Mouse (Mus musculus) kidney, embryonic 16.5 days (tissue): ENCODE results near the gene Iapp. TPM values are rescaled to one million over a fixed set of nuclear protein-coding genes. Genes with fewer than 3 reads are reported as not detected.
A peak's percentile ranks its signal among the peaks of the same experiment; 100 is the strongest.
"Not testable (repeated sequence)": the region's sequence is repeated elsewhere in the genome, so short reads cannot be mapped to it uniquely, and the experiment has no call there.

Source experiments
- ATAC-seq: fragments of 200-750 bp; cut with Nextera tagmentation; 2 replicates; pipeline ENCODE4 v1.8.0; 2017; ENCODE audit warnings: moderate TSS enrichment; ENCODE audit not compliant: low FRiP score, low TSS enrichment
- H3K27ac ChIP-seq: fragments of 300-500 bp; sonication (generic); 2 replicates; pipeline ENCODE4 v1.5.1; 2014; ENCODE audit warnings: low read length
- H3K27me3 ChIP-seq: fragments of 300-500 bp; sonication (generic); 2 replicates; pipeline ENCODE4 v1.6.1; 2014; ENCODE audit warnings: low read length, control low read depth, mixed read lengths; ENCODE audit not compliant: insufficient read depth
- H3K36me3 ChIP-seq: fragments of 300-500 bp; sonication (generic); 2 replicates; pipeline ENCODE4 v1.6.1; 2014; ENCODE audit warnings: low read length, control low read depth, mixed read lengths; ENCODE audit not compliant: insufficient read depth
- H3K4me1 ChIP-seq: fragments of 300-500 bp; sonication (generic); 2 replicates; pipeline ENCODE4 v1.6.1; 2014; ENCODE audit warnings: low read length, control low read depth, mixed read lengths; ENCODE audit not compliant: insufficient read depth
- H3K4me2 ChIP-seq: fragments of 300-500 bp; sonication (generic); replicated peaks from 2 replicates; pipeline ENCODE4 v1.6.1; 2014; ENCODE audit warnings: low read depth, low read length
- H3K4me3 ChIP-seq: fragments of 300-500 bp; sonication (generic); 2 replicates; pipeline ENCODE4 v1.5.1; 2014; ENCODE audit warnings: mild to moderate bottlenecking, low read length
- H3K9ac ChIP-seq: fragments of 300-500 bp; sonication (generic); replicated peaks from 2 replicates; pipeline ENCODE4 v1.6.1; 2014; ENCODE audit warnings: low read length
- H3K9me3 ChIP-seq: fragments of 300-500 bp; sonication (generic); 2 replicates; pipeline ENCODE4 v1.6.1; 2016; ENCODE audit warnings: low read length, control low read depth
- WGBS: fragments of 180-500 bp; shearing (Covaris S2); extraction: QIAGEN DNeasy Blood & Tissue Kit; methylation state at CpG from one replicate; pipeline ENCODE4 v1.1.7; 2014; 5-methylcytosine and 5-hydroxymethylcytosine counted together
- polyA plus RNA-seq: library from polyadenylated mRNA; unstranded; fragments of >200 nt; fragmentation: Nextera tagmentation; extraction: Ambion mirVana; gene quantifications from 2 replicates; pipeline ENCODE4 v1.2.1, GENCODE M21; 2015

Iapp gene
- not detected in 2 replicates for polyA plus RNA-seq

DNA sequence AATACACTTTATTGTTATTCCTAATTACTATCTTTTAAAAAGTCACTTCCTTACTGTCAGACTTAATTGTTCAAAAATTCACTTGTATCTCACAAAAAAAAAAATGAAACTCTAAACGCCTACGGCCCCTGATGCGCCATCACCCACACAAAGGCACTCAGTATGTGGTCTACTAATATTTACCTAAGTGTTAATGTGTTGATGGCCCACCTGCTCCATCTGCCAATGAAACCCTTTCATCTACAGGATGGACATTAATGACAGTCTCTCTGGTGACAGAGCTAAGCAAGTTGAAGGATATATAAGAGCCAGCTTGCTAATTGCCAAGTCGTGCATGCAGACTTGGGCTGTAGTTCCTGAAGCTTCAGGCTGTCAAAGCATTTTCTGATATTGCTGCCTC, at the start of gene Iapp:
Gene Iapp, plus strand, starts transcription at position 326 of the 400 bp plus-strand sequence.
- Histone ChIP-seq H3K9me3 (no peaks in the 10 kb centered on the region), H3K27me3 (no peaks in the 10 kb centered on the region), H3K4me1 (no peaks in the 10 kb centered on the region), H3K27ac (no peak within 1 kb of the TSS), H3K4me2 (no peak within 1 kb of the TSS), H3K4me3 (no peak within 1 kb of the TSS), H3K9ac (no peak within 1 kb of the TSS), H3K36me3 (no peaks in the 10 kb centered on the region)
- no peak for ATAC-seq
- WGBS: 52% methylated on average over 4 of the region's 4 CpGs

DNA sequence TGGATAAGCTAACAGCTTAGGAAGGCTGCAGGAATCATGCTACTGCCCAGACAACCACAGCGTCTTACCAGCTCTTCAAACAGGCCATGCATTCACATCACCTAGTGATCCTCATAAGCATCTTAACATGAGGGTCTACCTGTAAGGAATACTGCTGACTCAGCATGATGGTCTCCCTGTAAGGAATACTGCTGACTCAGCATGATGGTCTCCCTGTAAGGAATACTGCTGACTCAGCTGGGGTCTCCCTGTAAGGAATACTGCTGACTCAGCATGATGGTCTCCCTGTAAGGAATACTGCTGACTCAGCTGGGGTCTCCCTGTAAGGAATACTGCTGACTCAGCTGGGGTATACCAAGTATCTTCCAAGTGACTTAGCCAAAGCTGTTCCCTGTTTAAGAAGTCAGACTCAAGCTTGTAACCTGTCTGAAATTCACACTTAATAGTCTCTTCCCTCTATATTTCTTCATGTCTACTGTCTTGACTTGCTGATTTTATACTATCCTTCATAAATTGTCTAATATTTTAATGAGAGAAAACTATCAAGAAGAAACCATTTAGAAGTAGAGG, 47.4 kb upstream of the Iapp start:
- not testable (repeated sequence) for H3K27me3 ChIP-seq, H3K4me1 ChIP-seq, H3K4me2 ChIP-seq, H3K9me3 ChIP-seq, H3K27ac ChIP-seq, H3K9ac ChIP-seq, H3K4me3 ChIP-seq, H3K36me3 ChIP-seq, ATAC-seq
- WGBS: 90% methylated on average over 1 of the region's 1 CpGs

DNA sequence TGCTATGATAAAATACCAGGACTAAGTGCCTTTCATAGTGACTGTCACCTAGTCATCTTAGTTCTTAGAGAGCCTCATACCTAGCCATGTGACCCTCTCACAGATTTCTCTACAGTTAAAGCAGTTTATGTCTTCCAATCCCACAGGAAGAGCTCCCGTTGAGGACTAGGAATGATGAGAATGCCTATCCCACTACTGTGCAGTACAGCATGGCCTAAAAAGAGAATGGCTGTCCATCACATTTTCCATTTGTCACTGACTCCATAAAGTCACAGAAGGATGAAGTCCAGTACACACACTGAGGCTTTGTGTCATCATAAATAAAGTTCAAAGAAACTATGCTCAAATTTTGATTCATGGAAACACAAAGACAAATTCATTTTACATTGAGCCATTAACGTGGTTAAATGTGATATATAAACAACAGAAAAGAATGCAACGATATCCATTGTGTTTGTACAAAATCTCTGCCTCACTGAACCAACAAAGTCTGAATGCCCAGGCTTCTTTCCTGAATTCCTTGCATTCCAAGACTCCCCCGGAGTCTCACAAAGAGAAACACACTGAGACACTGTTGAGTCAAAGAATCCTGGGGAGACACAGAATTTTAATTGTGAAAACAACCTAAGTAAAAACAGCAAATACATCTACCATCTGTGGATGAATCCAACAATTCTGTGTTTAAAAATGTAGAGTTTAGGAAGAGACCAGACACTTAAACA, 22.3 kb upstream of the Iapp start:
- Histone ChIP-seq H3K36me3 (no peaks in the 10 kb centered on the region), H3K27ac (no peak overlapping the region), H3K4me3 (no peak overlapping the region), H3K9me3 (no peaks in the 10 kb centered on the region), H3K27me3 (no peaks in the 10 kb centered on the region), H3K9ac (no peak overlapping the region), H3K4me1 (no peaks in the 10 kb centered on the region), H3K4me2 (no peak overlapping the region)
- ATAC-seq: 0 out of 2 replicates have a peak, but pooled peaks have one; percentile 46
- WGBS: 30% methylated on average over 4 of the region's 4 CpGs

DNA sequence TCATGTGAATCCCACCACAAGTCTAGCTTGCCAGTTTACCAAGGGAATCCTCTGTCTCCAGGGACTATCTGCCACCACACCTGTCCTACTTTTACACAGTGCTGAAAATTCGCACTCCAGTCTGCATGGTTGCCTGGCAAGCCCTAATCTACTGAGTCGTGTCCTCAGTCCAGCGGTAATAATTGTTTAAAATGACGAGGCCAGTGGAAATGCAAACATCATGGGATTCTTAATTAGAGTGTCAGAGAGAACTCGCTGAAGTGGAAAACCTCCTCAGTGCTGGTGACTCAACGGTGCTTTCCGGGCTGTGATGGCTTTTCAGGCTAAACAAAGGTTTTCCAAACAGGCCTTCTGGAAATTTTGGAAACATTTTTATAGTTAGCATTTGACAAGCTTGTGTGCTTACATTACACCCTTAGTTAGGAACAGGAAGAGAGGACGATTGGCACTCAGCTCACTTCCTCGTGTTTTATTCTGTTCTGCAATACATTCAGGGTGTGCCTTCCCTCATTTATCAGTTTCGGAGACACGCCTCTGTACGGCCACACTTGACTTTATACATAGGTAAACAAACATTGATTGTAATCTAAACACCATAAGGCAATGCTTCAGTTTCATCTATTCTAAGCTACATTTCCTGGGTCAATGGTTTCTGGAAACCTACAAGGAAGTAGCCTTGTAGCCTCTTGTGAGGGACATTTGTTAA, 8.7 kb upstream of the Iapp start:
- H3K27me3 ChIP-seq: no peaks in the 10 kb centered on the region
- peak; percentile 65; the same call in 1 of the 2 replicates for ATAC-seq
- H3K27ac ChIP-seq: no peak overlapping the region
- WGBS: 60% methylated on average over 12 of the region's 12 CpGs
- H3K4me3 ChIP-seq: no peak overlapping the region
- H3K9me3 ChIP-seq: no peaks in the 10 kb centered on the region
- no peaks in the 10 kb centered on the region for H3K36me3 ChIP-seq
- no peaks in the 10 kb centered on the region for H3K4me1 ChIP-seq
- H3K9ac ChIP-seq: no peak overlapping the region
- no peak overlapping the region for H3K4me2 ChIP-seq

DNA sequence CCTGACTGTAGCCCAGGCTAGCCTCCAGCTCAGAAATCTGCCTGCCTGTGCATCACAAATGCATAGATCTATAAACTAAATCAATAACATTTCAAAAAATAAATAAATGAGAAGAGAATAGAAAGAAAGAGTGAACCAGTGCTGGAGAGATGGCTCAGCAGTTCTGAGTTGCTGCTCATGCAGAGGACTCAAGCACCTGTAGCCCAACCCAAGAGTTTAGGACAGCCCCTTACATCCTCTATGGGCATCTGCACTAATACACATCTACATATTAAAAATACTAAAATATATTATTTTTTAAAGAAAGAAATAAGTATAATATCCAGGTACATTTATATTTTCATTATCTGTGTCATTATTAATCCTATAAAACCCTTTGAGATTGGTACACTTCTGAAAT, 6.9 kb downstream of the Iapp start:
- H3K27ac ChIP-seq: no peak overlapping the region
- peaks cover 4% of the 10 kb centered on the region for H3K9me3 ChIP-seq
- no peaks in the 10 kb centered on the region for H3K27me3 ChIP-seq
- H3K4me3 ChIP-seq: no peak overlapping the region
- H3K4me1 ChIP-seq: no peaks in the 10 kb centered on the region
- H3K4me2 ChIP-seq: no peak overlapping the region
- H3K9ac ChIP-seq: no peak overlapping the region
- ATAC-seq: no peak
- H3K36me3 ChIP-seq: no peaks in the 10 kb centered on the region

DNA sequence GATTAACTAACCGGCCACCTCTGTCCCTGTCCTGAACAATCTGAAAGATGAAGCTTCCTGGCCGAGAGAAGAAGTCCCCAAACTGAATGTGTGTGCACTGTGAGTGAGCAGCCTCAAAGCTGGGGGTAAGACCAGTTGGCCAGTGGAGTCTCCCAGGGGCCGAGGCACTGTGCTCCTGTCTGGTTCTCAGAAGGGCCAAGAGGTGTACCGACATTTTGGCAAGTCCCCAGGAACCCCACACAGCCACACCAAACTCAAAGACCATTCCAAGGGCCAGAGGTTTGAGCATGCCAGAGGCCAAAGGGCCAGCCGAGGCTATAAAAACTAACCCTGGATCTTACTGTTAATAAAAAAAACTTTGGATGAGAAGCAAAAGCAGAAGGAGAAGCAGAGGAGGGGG, 16.1 kb downstream of the Iapp start:
- Histone ChIP-seq H3K9ac (no peak overlapping the region), H3K4me1 (no peaks in the 10 kb centered on the region), H3K4me2 (no peak overlapping the region), H3K27me3 (no peaks in the 10 kb centered on the region), H3K27ac (no peak overlapping the region), H3K36me3 (no peaks in the 10 kb centered on the region), H3K9me3 (peaks cover 4% of the 10 kb centered on the region), H3K4me3 (no peak overlapping the region)
- WGBS: 79% methylated on average over 5 of the region's 5 CpGs
- no peak for ATAC-seq

DNA sequence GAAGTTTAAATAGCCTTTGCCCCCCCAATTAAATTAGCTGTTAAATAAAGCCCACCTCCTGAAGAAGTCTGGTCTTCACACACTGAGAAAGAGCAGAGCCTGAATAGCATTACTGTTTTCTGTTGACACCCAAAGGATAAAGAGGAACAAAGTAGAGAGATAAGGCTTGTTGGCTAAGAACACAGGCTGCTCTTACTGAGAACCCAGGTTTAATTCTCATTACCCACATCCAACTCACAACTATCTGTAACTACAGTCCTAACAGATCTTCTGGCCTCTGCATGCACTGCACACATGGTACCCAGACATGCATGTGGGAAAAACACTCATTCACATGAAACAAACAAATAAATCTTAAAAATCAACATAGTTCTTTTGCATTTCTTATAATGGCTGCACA, 18.9 kb downstream of the Iapp start:
- Histone ChIP-seq H3K27ac (no peak overlapping the region), H3K9ac (no peak overlapping the region), H3K4me1 (no peaks in the 10 kb centered on the region), H3K36me3 (no peaks in the 10 kb centered on the region), H3K4me2 (no peak overlapping the region), H3K4me3 (no peak overlapping the region), H3K27me3 (no peaks in the 10 kb centered on the region), H3K9me3 (no peaks in the 10 kb centered on the region)
- no peak for ATAC-seq

DNA sequence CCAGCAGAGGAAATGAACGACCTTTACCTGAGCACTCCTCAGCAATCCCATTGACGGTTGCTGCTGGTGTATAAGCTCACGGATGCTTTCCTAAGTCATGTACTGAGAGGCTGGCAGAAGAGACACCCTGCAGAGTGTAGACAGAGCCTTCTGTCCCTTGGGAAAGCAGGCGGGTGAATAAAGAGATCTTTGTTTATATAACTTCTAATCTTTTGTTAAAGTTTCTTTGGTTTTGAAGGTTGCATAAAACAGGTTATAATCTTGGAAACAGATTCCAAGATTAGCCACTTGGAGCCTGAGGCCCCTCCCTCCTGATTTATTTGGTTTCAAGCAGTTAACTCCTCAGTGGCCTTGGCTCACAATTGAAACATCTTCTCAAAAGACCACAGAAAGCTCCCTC, 24.7 kb downstream of the Iapp start, which contains the start of gene Slco1a5:
Gene Slco1a5, minus strand, starts transcription at position 101 of the 400 bp plus-strand sequence.
- no peak within 1 kb of the TSS for H3K27ac ChIP-seq
- 45% methylated on average over 4 of the region's 4 CpGs for WGBS
- H3K9me3 ChIP-seq: no peaks in the 10 kb centered on the region

DNA sequence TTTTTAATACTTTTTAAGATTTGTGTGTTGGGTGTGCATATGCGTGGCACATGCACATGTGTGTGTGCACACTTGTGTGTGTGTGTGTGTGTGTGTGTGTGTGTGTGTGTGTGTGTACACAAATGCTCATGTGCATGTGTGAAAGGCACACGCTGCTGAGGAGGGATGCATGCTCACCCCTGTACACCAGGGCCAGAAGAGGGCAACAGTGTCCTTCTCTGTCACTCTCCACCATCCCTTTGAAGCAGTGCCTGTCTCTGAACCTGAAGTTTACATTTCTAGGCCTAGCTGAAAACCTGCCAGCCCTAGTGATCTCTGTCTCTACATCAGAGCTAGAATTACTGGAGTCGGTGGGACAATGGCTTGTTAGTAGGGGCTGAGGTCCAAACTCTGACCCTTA, 28.4 kb downstream of the Iapp start:
- 59% methylated on average over 3 of the region's 3 CpGs for WGBS
- H3K36me3 ChIP-seq: no peaks in the 10 kb centered on the region
- H3K27me3 ChIP-seq: no peaks in the 10 kb centered on the region
- H3K4me2 ChIP-seq: no peak overlapping the region
- no peak overlapping the region for H3K9ac ChIP-seq
- ATAC-seq: no peak
- H3K27ac ChIP-seq: no peak overlapping the region
- no peaks in the 10 kb centered on the region for H3K4me1 ChIP-seq
- H3K9me3 ChIP-seq: no peaks in the 10 kb centered on the region
- no peak overlapping the region for H3K4me3 ChIP-seq

More for the DNA sequence above, 24.7 kb downstream of the Iapp start, which contains the start of gene Slco1a5:
- Histone ChIP-seq H3K4me2 (no peak within 1 kb of the TSS), H3K36me3 (no peaks in the 10 kb centered on the region), H3K9ac (no peak within 1 kb of the TSS), H3K4me3 (no peak within 1 kb of the TSS), H3K27me3 (no peaks in the 10 kb centered on the region), H3K4me1 (no peaks in the 10 kb centered on the region)
- no peak for ATAC-seq

DNA sequence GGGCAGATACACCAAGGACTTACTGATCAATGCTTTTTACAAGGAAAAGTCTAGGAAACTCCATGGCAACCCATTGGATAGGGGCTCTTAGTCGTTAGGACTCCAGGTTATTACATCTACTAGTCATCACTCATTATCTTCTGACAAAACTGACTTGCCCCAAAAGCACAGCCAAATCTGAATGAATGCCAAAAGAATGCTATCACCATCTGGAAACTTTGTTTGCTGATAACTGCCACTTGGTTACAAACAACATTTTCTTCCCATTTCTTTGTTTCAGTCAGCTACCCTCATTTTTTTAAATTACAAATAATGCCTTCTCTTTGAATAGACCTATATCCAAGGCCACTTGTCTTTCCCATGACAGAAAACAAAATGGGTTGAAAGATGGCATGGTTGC, 31.0 kb downstream of the Iapp start:
- 60% methylated on average over 1 of the region's 1 CpGs for WGBS
- H3K27ac ChIP-seq: no peak overlapping the region

More for the DNA sequence above, 31.0 kb downstream of the Iapp start:
- Histone ChIP-seq H3K27me3 (no peaks in the 10 kb centered on the region), H3K9ac (no peak overlapping the region), H3K36me3 (no peaks in the 10 kb centered on the region), H3K4me1 (no peaks in the 10 kb centered on the region), H3K4me3 (no peak overlapping the region), H3K9me3 (no peaks in the 10 kb centered on the region), H3K4me2 (no peak overlapping the region)
- no peak for ATAC-seq
